Mouse (Mus musculus): ENCODE measurements around the gene Amdhd2.
A peak's percentile ranks its signal among the peaks of the same experiment; 100 is the strongest.

The Amdhd2 gene

DNA sequence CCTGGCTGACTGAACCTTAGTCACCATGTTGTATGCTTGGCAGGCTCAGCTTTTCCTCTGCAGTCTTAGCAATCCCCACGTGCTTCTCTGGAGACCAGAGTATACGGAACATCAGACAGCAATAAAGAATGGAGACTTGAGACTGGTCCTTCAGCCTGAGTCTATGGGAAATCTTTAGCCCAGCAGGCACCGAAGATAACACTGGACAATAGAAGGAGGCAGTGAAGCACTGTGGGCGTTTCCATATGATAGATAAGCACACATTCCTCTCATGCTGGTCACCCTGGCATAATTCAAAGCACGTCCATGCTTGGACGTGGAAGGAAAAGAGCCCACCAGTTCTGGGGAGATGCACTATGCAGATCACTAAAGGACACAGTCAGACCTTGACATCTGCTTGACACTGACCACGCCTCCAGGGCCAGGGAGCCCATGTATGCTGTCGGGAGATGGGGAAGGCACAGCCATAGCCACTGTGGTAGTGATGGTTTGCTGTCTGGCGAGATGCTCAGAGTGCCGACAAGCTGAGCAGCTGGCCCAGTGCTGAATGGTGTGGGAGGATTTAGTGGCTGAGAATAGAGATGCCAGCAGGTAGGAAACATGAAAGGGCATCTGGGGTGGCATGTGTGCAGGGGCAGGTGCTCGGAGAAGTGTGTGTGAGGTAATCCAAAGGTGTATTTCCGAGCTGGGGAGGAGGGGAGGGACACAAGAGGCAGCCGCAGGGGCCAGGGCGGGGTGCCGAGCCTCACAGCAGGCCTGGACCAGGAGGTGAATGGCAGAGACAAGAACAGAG is 33.7 kb upstream of the Amdhd2 start:
- peak in 1 of 2 experiments; percentile 38 for DNase-seq

DNA sequence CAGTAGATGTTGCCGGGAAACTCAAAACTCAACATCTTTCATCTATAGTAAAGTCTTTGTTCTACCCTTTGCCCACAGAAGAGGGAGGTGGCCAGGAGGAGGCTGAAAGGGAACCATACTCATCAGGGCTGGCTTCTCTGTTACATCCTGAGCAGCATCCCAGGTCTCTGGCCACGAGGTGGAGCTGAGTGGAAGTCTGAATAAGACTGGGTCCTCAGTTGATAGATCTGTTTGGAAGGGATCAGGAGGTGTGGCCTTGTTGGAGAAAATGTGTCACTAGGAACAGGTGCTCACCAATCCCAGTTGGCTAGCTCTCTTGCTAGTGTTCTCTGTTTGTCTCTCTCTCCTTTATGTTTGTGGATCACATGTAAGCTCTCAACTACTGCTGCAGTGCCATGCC is 31.8 kb upstream of the Amdhd2 start:
- no peak for DNase-seq

DNA sequence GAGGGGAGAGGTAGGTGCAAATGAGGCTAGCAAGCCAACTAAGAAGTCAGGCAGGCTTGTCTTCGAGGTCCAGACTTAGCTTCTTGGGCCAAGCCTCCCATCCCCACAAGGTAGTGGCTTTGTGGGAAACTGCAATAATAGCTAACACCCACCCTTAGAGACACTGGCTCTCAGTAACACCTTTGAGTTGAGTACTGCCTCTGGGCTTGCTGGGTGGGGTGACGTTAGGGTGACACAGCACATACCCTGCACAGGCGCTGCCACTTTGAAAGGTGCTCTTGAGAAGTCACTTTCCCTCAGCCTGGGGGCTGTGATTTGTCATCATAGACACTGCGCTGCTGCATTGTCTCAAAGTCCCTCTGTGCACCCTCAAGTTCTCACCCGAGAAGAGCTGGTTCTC is 30.2 kb upstream of the Amdhd2 start:
- DNase-seq, result no peak

DNA sequence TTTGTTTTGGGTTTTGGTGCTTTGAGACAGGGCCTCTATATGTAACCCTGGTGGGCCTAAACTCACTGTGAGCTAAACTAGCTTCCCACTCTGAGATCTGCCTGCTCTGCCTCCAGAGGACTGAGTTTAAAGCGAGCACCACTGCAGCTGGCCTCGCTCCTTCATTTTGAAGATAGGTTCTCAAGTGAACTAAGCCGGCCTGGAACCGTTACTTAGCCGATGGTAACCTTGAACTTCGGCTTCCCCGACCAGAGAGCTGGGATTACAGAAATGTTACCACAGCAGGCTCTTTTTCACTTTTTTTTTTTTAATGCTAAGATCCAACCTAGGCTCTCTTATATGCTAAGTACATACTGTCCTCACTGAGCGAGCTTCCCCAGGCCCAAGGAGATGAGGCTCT is 29.7 kb upstream of the Amdhd2 start:
- no peak for DNase-seq

DNA sequence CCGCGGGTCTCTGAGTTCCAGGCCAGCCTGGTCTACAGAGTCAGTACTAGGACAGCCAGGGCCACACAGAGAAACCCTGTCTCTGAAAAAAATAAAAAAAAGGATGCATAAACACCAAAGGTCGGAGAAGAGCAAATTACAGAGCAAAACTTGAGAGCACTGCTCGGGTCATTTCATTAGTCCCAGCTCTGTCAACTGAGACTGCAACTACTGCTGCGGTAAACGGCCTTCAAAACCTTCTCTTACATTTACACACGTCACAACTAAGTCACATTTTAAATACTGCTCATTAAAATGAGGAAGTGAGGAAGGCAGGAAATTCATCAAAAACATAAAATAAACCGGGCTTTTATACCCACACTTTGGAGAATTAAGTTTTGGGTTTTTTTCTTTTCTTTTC is 29.3 kb upstream of the Amdhd2 start:
- DNase-seq, result no peak

DNA sequence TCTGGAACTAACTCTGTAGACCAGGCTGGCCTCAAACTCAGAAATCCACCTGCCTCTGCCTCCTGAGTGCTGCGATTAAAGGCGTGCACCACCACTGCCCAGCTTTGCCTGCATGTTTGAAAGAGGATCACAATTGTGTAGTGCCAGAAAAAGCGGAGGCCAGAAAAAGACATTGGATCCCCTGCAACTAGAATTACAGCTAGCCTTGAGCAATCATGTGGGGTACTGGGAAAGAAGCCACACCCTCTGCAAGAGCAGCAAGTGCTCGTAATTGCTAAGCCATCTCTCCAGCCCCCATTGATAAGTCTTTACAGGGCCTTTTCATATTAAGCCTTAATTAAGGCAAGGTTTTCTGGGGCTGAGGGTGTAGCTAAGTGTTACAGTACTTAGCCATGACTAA is 27.9 kb upstream of the Amdhd2 start:
- no peak for DNase-seq

DNA sequence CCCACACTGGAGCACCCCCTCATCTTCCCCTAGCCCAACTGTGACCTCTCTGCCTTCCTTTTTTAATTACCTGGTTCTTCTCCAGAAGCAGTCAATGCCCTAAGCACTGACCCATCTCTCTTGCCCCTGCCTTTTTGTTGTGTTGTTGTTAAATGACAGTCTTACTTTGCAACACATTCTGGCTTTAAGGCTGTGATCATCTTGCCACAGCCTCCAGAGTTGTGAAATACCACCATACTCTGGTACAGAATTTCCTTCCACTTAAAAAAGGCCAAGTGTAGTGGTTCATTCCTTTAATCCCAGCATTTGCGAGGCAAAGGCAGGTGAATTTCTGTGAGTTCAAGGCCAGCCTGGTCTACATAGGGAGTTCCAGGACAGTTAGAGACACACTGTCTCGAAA is 27.4 kb upstream of the Amdhd2 start:
- no peak for DNase-seq

DNA sequence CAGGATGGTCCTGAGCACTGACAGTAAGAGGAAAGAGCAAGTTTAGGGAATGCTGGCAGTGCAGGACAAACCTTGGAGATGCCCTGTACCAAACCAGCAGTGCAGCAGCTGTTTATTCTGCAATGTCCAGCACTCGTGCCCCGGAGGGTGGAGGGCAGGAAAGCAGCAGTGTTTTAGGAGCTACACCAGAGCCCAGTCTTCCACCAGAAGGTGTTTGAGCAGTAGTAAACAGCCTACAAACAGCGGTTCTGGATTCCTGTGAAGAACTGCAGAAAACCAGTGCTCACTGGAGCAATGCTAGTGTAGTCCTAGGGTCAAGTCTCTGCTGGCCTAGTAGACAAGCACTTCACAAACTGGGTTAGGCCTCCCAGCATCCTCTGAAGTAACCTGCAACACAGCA is 10.7 kb upstream of the Amdhd2 start:
- no peak for DNase-seq

DNA sequence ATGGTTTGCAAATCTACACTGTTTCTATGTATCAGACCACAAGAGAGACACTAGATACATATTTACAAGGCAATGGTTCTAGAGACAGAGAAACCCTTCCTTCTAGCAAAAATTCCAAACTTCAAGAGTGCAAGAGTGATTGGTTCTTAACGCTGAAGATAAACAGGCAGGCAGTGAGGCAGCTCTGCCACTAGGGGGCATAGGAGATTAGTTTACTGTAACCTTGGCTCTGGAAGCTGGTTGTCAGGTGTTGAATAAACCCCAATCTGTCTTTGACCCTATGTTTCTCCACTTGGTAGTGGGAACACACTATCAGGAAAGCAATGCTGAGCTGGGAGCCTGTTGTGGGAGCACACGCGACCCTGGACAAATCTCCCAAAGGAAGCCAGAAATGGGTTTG is 9.9 kb upstream of the Amdhd2 start:
- peak; percentile 75 to 80 for DNase-seq

DNA sequence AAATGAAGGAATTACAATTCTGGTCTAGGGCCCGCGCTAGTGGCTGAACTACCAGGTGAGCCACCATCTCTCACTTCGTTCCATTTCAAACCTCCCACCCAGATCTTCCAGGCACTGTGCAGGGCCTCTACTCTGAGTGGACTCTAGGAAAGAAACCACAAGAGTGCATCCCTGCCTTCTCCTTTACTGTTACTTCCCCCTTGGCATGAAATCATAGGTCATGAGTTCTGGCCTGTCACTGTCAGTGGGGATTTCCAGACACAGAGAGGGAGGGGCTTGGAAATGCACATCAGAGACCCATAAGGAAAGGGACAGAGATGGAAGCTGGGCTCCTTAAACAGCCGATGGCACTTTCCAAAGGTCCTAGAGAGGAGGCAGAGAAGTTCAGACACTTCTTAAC is 8.2 kb upstream of the Amdhd2 start:
- no peak for DNase-seq

DNA sequence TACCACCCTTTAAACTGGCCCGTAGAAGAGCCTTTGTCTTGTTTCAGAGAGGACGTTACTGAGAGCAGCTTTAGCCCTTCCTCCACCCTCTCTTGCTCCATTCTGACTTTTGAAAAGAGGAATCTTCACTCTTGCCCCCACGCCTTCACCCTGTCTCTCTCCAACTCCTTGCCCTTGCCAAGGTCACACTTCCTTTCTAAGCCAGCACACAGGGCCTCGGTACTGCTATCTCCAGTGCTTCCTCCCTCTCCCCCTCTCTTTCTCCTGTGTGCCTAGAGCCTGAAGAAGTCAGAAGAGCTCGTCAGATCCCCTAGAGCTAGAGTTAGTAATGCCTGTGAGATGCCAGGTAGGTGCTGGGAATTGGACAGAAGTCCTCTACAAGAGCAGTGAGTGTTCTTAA is 7.2 kb upstream of the Amdhd2 start:
- DNase-seq, result no peak

DNA sequence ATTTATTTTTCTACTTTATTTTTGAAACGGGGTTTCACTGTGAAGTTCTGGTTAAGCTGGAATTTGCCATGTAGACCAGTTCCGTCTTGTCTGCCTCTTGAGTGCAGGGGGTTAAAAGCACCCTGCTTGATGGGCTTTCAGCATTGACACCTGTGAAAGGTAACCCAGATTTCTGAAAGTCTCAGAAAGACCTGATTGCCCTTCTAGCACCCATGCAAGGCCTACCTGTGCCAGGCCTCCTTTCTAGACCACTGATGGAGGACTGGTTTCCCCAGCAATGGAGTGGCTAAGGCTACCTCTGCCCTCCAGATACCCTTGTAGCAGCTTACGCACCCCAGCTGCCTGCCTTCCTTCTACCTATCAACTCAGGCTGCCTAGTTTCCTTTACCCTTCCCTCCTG is 6.6 kb upstream of the Amdhd2 start:
- DNase-seq, result no peak

DNA sequence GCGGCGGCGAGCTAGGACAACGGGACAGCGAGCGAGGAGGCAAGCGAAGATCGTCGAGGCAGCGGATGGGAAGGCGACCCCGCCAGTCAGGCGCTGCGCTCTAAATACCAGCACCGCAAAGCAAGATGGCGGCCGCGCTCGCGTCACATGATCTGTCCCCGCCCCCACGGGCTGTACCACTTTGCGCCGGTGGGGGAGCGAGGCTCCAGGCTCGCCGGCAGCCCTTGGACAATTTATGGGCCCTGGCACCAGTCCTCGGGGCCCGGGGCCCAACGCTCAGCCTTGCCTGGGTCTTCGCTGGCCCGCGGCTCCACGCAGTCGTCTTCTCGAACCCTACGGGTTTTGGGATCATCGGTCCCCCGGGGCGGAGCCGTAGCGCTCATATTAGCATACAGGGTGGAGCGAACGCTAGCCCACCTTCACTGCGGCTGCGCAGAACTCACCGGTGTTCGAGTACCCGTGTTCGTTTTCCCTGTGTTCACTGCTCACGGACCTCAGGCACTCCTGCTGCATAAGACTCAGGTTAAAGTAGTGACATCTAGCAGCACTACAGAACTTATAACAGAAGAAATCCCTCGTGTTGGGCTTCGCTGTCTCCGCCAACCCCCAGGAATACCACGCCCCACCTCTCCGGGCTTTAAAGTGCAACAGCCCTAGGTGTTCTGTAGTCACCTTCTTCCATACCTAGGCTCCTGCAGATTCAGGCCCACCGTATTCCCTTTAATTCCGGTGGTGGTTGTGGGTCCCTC is 5.9 kb upstream of the Amdhd2 start, which contains the start of gene Atp6v0c:
Gene Atp6v0c (minus strand): TSS at position 386 of the 749 bp plus-strand sequence.
- DNase-seq, result peak; percentile 96 to 98

DNA sequence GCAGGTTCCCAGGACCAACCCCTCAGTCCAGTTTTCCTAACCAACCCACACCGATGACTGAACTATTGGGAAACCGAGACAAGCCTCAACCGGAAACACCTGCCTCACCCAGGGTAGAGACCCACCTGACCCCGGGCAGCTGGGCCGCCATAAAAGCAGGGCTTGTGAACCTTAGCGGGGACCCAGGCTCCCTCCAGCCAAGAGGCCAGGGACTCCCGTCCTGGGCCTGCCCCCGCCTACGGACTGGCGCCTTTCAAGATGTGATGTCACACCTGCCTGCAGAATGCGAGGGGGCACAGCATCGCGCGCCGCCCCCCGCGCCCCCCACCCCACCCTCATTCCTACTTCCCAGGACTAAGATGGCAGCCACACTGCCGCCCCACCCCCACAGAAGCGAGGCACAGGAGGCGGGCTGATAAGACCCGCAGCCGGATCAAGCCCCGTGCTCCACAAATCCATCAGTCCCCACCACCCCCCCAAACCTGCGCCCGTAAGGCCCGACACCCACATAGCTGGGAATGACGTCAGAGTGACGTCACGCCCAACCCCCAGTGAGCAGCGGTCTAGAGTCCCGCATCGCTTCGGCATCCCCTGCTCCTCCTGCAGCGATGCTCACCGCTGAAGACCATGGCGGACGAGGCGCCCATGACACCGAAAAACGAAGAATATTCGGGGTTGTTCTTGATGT is 5.2 kb upstream of the Amdhd2 start:
- peak; percentile 68 to 71 for DNase-seq

DNA sequence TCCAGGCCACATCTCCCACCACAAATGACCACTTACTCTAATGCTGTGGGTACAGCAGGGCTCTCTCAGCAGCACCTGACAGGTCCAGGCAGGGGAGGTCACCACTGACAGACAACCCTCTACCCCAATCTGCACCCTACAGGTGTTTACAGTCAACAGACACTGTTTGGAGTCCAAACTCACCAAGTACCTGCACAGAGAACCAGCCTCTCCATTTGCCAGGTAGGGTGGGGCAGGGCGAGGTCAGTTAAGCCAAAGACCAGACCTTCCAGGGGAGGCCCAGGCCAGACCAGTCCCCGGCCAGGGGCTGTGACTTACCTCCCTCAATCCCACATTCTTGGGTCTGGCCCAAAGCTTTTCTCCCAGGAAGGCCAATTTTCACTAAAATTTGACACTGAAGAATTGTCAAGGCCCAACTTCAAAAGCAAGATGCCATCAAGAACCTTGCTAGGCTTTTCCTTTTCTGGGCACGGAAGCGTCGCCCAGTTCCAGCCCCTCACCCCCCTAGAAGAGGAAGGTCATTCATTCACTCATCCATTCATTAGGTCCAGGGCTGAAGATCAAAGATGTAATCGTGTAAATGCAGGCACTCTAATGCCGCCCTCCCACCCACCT is 4.4 kb upstream of the Amdhd2 start:
- DNase-seq, result no peak

DNA sequence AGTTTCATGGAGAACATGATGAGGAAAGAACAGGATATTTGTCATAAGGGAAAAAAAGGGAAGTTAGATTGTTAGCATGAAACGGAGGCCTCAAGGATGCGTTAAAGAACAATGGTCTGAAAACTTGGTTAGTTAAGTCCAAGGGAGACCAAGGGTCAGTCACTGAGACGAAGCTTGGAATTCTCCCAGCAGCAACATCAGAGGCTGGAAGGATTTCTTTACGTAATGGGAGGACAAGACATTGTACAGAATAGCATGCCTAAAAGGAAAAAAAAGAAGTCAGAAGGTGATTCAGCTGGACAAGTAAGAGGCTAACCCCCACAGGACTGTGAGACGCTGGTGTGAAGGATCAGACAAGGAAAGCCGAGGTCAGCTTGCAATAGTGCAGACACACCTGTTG is 3.6 kb upstream of the Amdhd2 start:
- DNase-seq, result no peak

DNA sequence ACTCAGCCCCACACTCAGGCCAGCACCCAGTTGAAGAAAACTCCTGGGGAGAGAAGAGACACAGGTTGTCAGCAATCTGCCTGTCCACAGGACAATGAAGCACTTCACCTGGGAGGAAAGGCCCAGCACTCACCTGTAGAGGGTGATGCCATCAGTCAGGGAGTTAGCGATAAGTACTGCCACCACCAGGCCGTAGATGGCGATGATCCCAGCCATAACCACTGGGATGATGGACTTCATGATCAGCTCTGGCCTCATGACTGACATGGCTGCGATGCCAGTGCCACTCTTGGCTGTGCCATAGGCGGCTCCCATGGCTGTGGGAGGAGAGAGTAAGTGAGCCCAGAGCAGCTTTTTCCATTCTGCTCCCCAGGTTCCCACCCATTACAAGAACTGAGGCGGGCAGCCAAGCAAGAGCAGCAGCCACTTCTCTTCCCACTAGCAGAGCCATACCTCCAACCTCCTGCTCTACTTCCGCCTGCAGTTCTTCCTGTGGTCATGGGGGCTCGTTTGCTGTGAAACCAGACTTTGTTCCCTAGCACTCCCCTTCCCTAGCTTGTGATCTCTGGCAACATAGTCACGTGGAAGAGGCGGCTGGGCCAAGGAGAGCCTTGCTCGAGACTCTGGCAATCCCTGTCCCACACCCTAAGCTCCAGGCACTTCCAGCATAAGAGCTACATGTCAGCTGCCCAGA is 1.1 kb upstream of the Amdhd2 start:
- DNase-seq, result no peak

DNA sequence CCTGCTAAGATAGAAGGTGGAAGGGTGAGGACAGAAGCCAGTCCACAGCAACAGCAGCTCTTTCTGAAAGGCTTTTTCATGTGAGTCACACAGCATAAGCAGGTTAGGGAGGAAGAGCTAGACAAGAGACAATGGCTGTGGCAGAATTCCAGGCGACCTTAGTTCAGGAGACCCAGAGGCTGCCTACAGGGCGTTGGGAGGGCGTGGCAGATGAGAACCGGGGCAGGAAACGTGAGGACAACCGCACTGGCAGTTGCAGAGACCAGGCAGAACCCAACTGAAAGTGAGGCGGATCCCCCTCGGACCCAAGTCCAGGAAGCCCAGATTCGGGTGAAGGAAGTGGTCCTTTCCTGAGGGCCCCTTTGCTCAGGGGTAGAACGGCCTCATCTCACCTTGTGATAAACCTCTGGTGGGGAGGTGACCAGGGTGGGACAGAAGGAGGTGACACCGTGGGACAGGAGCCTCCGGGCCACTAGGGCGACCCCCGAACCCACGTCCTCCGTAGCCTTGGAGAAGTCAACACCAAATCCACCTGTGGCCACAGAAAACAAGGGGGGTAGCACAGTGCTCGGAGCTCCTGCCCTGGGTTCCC is 886 bp downstream of the Amdhd2 start:
- no peak for DNase-seq

DNA sequence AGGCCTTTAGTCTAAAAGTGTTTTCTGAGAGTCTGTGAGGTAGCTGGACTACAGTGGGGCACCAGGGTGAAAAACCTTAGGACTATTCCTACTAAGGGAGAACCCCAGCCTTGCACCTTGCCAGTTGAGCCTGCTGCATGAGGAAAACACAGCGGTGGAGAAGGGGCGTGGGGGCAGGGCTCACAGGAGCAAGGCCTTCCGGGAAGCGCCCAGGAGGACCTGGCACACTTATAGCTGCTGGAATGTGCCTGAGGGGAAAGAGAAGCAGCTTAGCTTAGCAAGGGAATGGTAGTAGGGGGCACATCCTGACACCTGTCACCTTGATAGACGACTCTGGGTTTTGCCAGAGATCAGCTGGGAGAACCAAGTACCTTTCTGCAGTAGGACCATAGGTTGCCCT is 2.1 kb downstream of the Amdhd2 start:
- no peak for DNase-seq

DNA sequence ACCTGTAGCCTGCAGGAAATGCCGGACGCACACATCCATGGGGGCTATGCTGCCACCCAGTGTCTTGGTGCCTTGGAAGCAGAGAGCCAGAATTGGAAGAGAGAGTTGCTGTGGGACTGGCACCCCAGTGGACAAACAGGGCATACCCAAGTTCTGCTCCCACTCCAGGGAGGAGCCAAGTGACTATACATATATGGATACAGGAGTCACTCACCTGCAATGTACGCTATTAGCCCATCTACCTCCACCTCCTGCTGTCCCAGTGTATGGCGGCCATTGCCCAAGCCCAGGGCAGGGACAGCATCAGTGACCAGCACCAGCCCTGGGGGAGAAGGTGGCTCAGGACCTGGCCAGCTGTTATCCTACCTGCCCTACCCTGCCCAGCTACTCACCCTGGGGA is 6.0 kb downstream of the Amdhd2 start:
- no peak for DNase-seq

DNA sequence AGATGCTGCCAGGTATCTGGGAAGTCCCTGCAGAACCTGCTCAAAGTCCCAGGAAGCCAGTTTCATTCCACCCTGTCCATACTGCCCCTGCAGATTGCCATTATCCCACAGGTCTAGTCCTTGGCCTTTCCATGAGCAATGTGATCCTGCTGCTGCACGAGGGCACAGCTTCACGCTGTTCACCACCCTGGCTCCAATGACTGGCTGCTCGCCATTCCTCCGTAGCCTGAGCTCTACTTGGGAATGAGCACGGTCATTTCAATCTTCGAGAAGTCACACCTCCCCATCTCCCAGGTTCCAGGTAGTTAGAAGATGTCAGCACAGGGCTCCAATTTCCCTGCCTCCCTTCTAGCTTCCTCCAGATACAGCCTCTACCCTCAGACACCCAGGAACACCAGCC is 6.4 kb downstream of the Amdhd2 start:
- DNase-seq, result no peak

DNA sequence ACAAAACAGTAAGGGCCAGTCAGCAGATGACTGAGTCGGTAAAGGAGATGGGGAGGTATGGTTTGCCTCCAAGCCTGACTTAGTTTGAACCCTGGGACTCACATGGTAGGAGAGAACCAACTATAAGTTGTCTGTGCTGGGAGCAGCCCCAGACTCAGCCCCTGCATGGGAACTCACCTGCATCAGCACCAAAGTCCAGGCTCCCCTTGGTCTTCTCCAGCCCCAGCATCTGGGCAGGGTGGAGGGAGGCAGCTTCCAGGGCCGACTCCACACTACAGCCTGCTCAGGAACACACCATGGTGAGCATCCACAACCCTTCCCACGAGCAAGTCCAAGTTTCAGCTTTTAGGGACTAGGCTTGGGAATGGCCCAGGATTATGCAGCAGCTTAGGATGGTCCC is 7.2 kb downstream of the Amdhd2 start:
- no peak for DNase-seq

Data from cerebellum, postnatal 36 days (tissue).